ENCODE assay signal across 9 mouse cellular contexts in the genomic region with DNA sequence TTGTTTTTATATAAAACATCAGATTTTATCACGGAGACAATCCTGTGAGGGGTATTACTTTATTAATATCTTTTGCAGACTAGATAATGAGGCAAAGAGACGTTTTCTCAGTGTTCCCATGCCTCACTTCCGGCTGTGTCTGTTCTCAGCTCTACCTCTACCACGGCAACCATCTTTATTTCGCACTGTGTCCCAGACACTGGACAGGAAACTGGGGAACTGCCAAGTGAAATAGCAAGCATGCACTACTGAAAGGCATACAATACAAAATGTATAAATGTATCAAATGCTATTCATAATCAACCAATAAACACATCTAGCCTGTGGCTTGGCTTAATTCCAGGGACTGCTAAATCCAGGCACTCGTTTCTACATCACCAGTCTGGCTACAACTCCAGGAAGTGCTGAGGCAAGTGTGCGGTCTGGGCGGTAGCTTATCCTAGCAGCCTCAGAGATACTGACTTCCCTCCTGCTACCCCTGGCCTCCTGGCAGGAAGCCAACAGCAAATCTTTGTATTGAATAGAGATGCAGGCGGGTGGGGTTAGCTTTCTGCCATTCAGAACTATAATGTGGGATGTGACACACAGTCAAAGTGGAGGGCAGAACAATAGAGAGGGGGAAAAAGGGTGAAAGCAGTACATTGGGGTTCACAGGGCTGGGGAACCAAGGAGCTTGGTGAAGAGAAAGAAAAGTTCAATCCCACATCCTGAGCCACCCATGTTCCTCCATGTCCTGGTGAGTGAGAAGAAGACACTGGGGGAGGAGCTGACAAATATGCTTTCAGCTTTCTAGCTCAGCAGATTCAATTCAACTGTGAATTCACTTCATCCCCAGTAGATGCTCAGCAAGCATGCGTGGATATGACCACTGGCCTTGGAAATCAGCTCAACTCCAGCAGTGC.
DNase-seq lines count a peak whose midpoint lies in the region; ATAC-seq lines count a peak whose summit lies in the region.
"Had no signal": no experiment of that assay in that cellular context is flagged by ENCODE, and none has a peak within 500 bp of the region (broad histone marks: within the 10 kb centered on the region; RNA-seq: fewer than 3 reads in every experiment).

No protein-coding gene starts in this region.

- H3K9ac ChIP-seq in hindbrain, embryonic 11.5 days (ENCODE audit: low read depth, low read length): no peak overlapping the region

- no peak overlapping the region for H3K27ac ChIP-seq in hindbrain, embryonic 11.5 days (ENCODE audit: low read depth, low read length)

- no peak overlapping the region for H3K4me2 ChIP-seq in hindbrain, embryonic 11.5 days (replicated peaks; ENCODE audit: low read depth, low read length)

- H3K9me3 ChIP-seq in hindbrain, embryonic 11.5 days (ENCODE audit: control insufficient read depth, low read length): no peaks in the 10 kb centered on the region

- no peak overlapping the region for H3K4me3 ChIP-seq in hindbrain, embryonic 11.5 days (ENCODE audit: low read depth, low read length)
- H3K4me3 ChIP-seq: erythroblast, embryonic 14.5 days had no signal

- H3K4me1 ChIP-seq in hindbrain, embryonic 11.5 days (replicated peaks; ENCODE audit: control insufficient read depth, insufficient read depth, low read length): no peaks in the 10 kb centered on the region

- no peaks in the 10 kb centered on the region for H3K27me3 ChIP-seq in hindbrain, embryonic 11.5 days (ENCODE audit: control insufficient read depth, insufficient read depth, low read length)

- 68% methylated on average over 10 of the region's 10 CpGs for WGBS in hindbrain, embryonic 11.5 days

- peak; percentile 64 for ATAC-seq in hindbrain, embryonic 11.5 days (ENCODE audit: low FRiP score)
- ATAC-seq in megakaryocyte, adult 5-6 weeks (ENCODE audit: poor library complexity, severe bottlenecking): peak; percentile 98

- peak; percentile 29 for DNase-seq in adrenal gland, adult 2 months
- DNase-seq in adrenal gland, adult 8-10 months: no peak
- peak; percentile 20 for DNase-seq in urinary bladder, postnatal 14 days (ENCODE audit: low spot score)
- DNase-seq in urinary bladder, postnatal 36 days (ENCODE audit: low spot score in 2 of 2): no peak
- peak; percentile 54 for DNase-seq in hindbrain, embryonic 11.5 days (ENCODE audit: low spot score)
- DNase-seq in layer of hippocampus, postnatal 10 days (ENCODE audit: low spot score in 2 of 2): peak; percentile 9 to 18
- peak; percentile 3 for DNase-seq in thymus, postnatal 25 days

- no peaks in the 10 kb centered on the region for H3K36me3 ChIP-seq in hindbrain, embryonic 11.5 days (ENCODE audit: control insufficient read depth, insufficient read depth, low read length)

Comparison
In these comparisons a context has a peak if more than half of its experiments do, and no peak if none do; other contexts are left out.
1. DNase-seq: peak in adrenal gland, adult 2 months (single experiment), urinary bladder, postnatal 14 days (single experiment), hindbrain, embryonic 11.5 days (single experiment), layer of hippocampus, postnatal 10 days (2 of 2) and thymus, postnatal 25 days (single experiment); none in adrenal gland, adult 8-10 months (single experiment) and urinary bladder, postnatal 36 days (0 of 2).